In the genomic region with DNA sequence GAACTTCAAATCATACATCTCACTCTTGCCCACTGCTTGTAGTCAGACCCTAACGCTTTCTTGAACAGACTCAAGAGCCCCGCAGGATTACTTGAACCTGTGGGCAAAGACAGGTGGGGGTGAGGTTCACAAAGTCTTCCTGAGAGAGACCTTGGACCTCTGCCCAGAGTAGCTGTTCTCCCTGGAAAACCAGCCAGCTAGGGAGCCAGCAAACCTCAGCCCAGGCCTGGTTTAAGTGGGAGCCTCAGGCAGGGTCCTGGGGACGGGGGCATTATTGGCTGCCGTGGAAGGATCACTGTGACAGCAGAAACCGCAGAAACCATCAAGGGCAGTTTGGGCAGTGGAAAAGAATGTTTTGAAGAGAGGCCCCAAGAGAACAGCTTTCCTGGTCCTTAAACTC, we compare ENCODE assay signal across 10 mouse cellular contexts. TPM values are rescaled to one million over a fixed set of nuclear protein-coding genes. Genes with fewer than 3 reads are reported as not detected.
DNase-seq lines count a peak whose midpoint lies in the region; ATAC-seq lines count a peak whose summit lies in the region.
"Had no signal": no experiment of that assay in that cellular context is flagged by ENCODE, and none has a peak within 500 bp of the region (broad histone marks: within the 10 kb centered on the region; RNA-seq: fewer than 3 reads in every experiment).

No protein-coding gene starts in this region.

- H3K4me3 ChIP-seq in forebrain, embryonic 10.5 days: no peak overlapping the region
- H3K4me3 ChIP-seq in forebrain, embryonic 14.5 days (ENCODE audit: low read depth, low read length): no peak overlapping the region
- no peak overlapping the region for H3K4me3 ChIP-seq in midbrain, embryonic 10.5 days
- H3K4me3 ChIP-seq in midbrain, embryonic 15.5 days: no peak overlapping the region
- H3K4me3 ChIP-seq: myocyte had no signal

- no peaks in the 10 kb centered on the region for H3K9me3 ChIP-seq in forebrain, embryonic 10.5 days
- no peaks in the 10 kb centered on the region for H3K9me3 ChIP-seq in forebrain, embryonic 14.5 days (replicated peaks; ENCODE audit: control insufficient read depth, low read length)
- no peaks in the 10 kb centered on the region for H3K9me3 ChIP-seq in midbrain, embryonic 10.5 days (replicated peaks)
- no peaks in the 10 kb centered on the region for H3K9me3 ChIP-seq in midbrain, embryonic 15.5 days

- WGBS in forebrain, embryonic 10.5 days: 89% methylated on average over 5 of the region's 5 CpGs
- WGBS in forebrain, embryonic 14.5 days: 83% methylated on average over 5 of the region's 5 CpGs
- WGBS in midbrain, embryonic 10.5 days: 93% methylated on average over 5 of the region's 5 CpGs
- WGBS in midbrain, embryonic 15.5 days: 90% methylated on average over 5 of the region's 5 CpGs

- peak overlapping the region; percentile 53; the same call in 1 of the 2 replicates for H3K27ac ChIP-seq in forebrain, embryonic 10.5 days
- no peak overlapping the region for H3K27ac ChIP-seq in forebrain, embryonic 14.5 days (ENCODE audit: low read depth, low read length)
- H3K27ac ChIP-seq in midbrain, embryonic 10.5 days (replicated peaks): peak overlapping the region; percentile 72
- H3K27ac ChIP-seq in midbrain, embryonic 15.5 days: no peak overlapping the region

- H3K4me2 ChIP-seq in forebrain, embryonic 14.5 days (ENCODE audit: low read length): no peak overlapping the region
- H3K4me2 ChIP-seq in midbrain, embryonic 15.5 days: no peak overlapping the region

- H3K27me3 ChIP-seq in forebrain, embryonic 10.5 days (ENCODE audit: poor library complexity, severe bottlenecking): no peaks in the 10 kb centered on the region
- no peaks in the 10 kb centered on the region for H3K27me3 ChIP-seq in forebrain, embryonic 14.5 days (replicated peaks; ENCODE audit: control insufficient read depth, insufficient read depth, low read length)
- H3K27me3 ChIP-seq in midbrain, embryonic 10.5 days (ENCODE audit: low read depth, poor library complexity, severe bottlenecking): no peaks in the 10 kb centered on the region
- no peaks in the 10 kb centered on the region for H3K27me3 ChIP-seq in midbrain, embryonic 15.5 days (replicated peaks)

- no peaks in the 10 kb centered on the region for H3K36me3 ChIP-seq in forebrain, embryonic 10.5 days (replicated peaks)
- no peaks in the 10 kb centered on the region for H3K36me3 ChIP-seq in forebrain, embryonic 14.5 days (ENCODE audit: control insufficient read depth, insufficient read depth, low read length)
- H3K36me3 ChIP-seq in midbrain, embryonic 10.5 days: no peaks in the 10 kb centered on the region
- H3K36me3 ChIP-seq in midbrain, embryonic 15.5 days (replicated peaks): no peaks in the 10 kb centered on the region

- no peak for ATAC-seq in forebrain, embryonic 14.5 days
- no peak for ATAC-seq in midbrain, embryonic 15.5 days (replicated peaks)

- DNase-seq in forebrain, embryonic 10.5 days (ENCODE audit: extremely low spot score, low spot score): no peak
- DNase-seq in forebrain, embryonic 14.5 days (ENCODE audit: low spot score): no peak
- DNase-seq in midbrain, embryonic 10.5 days (ENCODE audit: low spot score): no peak
- peak; percentile 83 to 90 for DNase-seq in kidney, postnatal 36 days
- DNase-seq in yolk sac, embryonic 10.5 days (ENCODE audit: low spot score): peak; percentile 50
- DNase-seq in gastrocnemius, postnatal 36 days: no peak
- DNase-seq in embryo, embryonic 10 days (ENCODE audit: low spot score): no peak
- DNase-seq: left cerebral cortex, postnatal 4 days had no signal

- H3K9ac ChIP-seq in forebrain, embryonic 14.5 days (ENCODE audit: low read length): no peak overlapping the region; the same call in 1 of the 2 replicates
- H3K9ac ChIP-seq in midbrain, embryonic 15.5 days: no peak overlapping the region

- H3K4me1 ChIP-seq in forebrain, embryonic 10.5 days: peaks cover 39% of the 10 kb centered on the region
- H3K4me1 ChIP-seq in forebrain, embryonic 14.5 days (ENCODE audit: control insufficient read depth, insufficient read depth, low read length): peaks cover 5% of the 10 kb centered on the region; the same call in 1 of the 2 replicates
- H3K4me1 ChIP-seq in midbrain, embryonic 10.5 days: peaks cover 40% of the 10 kb centered on the region
- peaks cover 17% of the 10 kb centered on the region for H3K4me1 ChIP-seq in midbrain, embryonic 15.5 days

- intact Hi-C loops in gastrocnemius, postnatal 36 days (cut with DNase I): no loop called here

RNA-seq across cellular contexts. Expression of gene Ptma, which starts 29.2 kb away (rescaled TPM):
- polyA plus RNA-seq in forebrain, embryonic 10.5 days (2016; fragmentation: Nextera tagmentation; extraction: Ambion mirVana): 2,941 and 3,273 TPM in 2 replicates
- 2,309 and 2,480 TPM in 2 replicates for polyA plus RNA-seq in forebrain, embryonic 14.5 days (2014; fragmentation: Nextera tagmentation; extraction: Ambion mirVana)
- 2,732 and 2,904 TPM in 2 replicates for polyA plus RNA-seq in midbrain, embryonic 10.5 days (2016; fragmentation: Nextera tagmentation; extraction: Ambion mirVana)
- polyA plus RNA-seq in midbrain, embryonic 15.5 days (2015; fragmentation: Nextera tagmentation; extraction: Ambion mirVana): 1,373 and 1,532 TPM in 2 replicates
- 10 to 100 TPM; 74.6 to 88.0 TPM for total RNA-seq in gastrocnemius, postnatal 36 days (2021)

Comparison
In these comparisons a context has a peak if more than half of its experiments do, and no peak if none do; other contexts are left out.
1. H3K27ac ChIP-seq: peak in forebrain, embryonic 10.5 days (single experiment) and midbrain, embryonic 10.5 days (single experiment); none in forebrain, embryonic 14.5 days (single experiment) and midbrain, embryonic 15.5 days (single experiment).
2. DNase-seq: peak in kidney, postnatal 36 days (2 of 2) and yolk sac, embryonic 10.5 days (single experiment); none in forebrain, embryonic 10.5 days (single experiment), forebrain, embryonic 14.5 days (single experiment), midbrain, embryonic 10.5 days (single experiment), gastrocnemius, postnatal 36 days (0 of 2) and embryo, embryonic 10 days (single experiment).